Mouse (Mus musculus): ENCODE measurements around the gene Gm12169. TPM values are rescaled to one million over a fixed set of nuclear protein-coding genes. Genes with fewer than 3 reads are reported as not detected.

Gene Gm12169
- polyA plus RNA-seq, 1 experiment: not detected

GRCm38 (mm10) chr11:46530149-46530548, 6.1 kb downstream of the Gm12169 start:
- Histone ChIP-seq H3K4me1 (ENCODE audit: control insufficient read depth) (no peaks in the 10 kb centered on the region), H3K9me3 (ENCODE audit: control insufficient read depth, low read length) (no peaks in the 10 kb centered on the region), H3K27me3 (ENCODE audit: control insufficient read depth) (no peaks in the 10 kb centered on the region), H3K4me3 (replicated peaks) (no peak overlapping the region), H3K36me3 (ENCODE audit: control insufficient read depth) (no peaks in the 10 kb centered on the region)
- TF ChIP-seq GATA1 (IDR thresholded peaks at IDR 0.05; ENCODE audit: low read length) (no peak), TAL1 (IDR thresholded peaks at IDR 0.05; ENCODE audit: low read length) (no peak)

GRCm38 (mm10) chr11:46536978-46537377, 13.0 kb downstream of the Gm12169 start:
- no peaks in the 10 kb centered on the region for H3K27me3 ChIP-seq (ENCODE audit: control insufficient read depth)
- no peaks in the 10 kb centered on the region for H3K9me3 ChIP-seq (ENCODE audit: control insufficient read depth, low read length)
- no peaks in the 10 kb centered on the region for H3K4me1 ChIP-seq (ENCODE audit: control insufficient read depth)
- H3K36me3 ChIP-seq (ENCODE audit: control insufficient read depth): no peaks in the 10 kb centered on the region
- no peak for TF ChIP-seq GATA1 (IDR thresholded peaks at IDR 0.05; ENCODE audit: low read length)
- no peak for TF ChIP-seq TAL1 (IDR thresholded peaks at IDR 0.05; ENCODE audit: low read length)
- no peak overlapping the region for H3K4me3 ChIP-seq (replicated peaks)

GRCm38 (mm10) chr11:46543530-46543929, 19.5 kb downstream of the Gm12169 start:
- no peaks in the 10 kb centered on the region for H3K36me3 ChIP-seq (ENCODE audit: control insufficient read depth)
- no peaks in the 10 kb centered on the region for H3K27me3 ChIP-seq (ENCODE audit: control insufficient read depth)
- H3K9me3 ChIP-seq (ENCODE audit: control insufficient read depth, low read length): no peaks in the 10 kb centered on the region
- no peak for TF ChIP-seq GATA1 (IDR thresholded peaks at IDR 0.05; ENCODE audit: low read length)
- TF ChIP-seq TAL1 (IDR thresholded peaks at IDR 0.05; ENCODE audit: low read length): no peak
- no peaks in the 10 kb centered on the region for H3K4me1 ChIP-seq (ENCODE audit: control insufficient read depth)
- H3K4me3 ChIP-seq (replicated peaks): no peak overlapping the region

- Histone ChIP-seq H3K36me3 (ENCODE audit: control insufficient read depth) (no peaks in the 10 kb centered on the region), H3K9me3 (ENCODE audit: control insufficient read depth, low read length) (no peaks in the 10 kb centered on the region), H3K27me3 (ENCODE audit: control insufficient read depth) (no peaks in the 10 kb centered on the region), H3K4me1 (ENCODE audit: control insufficient read depth) (no peaks in the 10 kb centered on the region), H3K4me3 (replicated peaks) (no peak overlapping the region)
- TF ChIP-seq TAL1 (IDR thresholded peaks at IDR 0.05; ENCODE audit: low read length): no peak
- no peak for TF ChIP-seq GATA1 (IDR thresholded peaks at IDR 0.05; ENCODE audit: low read length)
Observed at GRCm38 (mm10) chr11:46549721-46550120, 25.7 kb downstream of the Gm12169 start.

GRCm38 (mm10) chr11:46552741-46553140, 28.7 kb downstream of the Gm12169 start:
- H3K27me3 ChIP-seq (ENCODE audit: control insufficient read depth): no peaks in the 10 kb centered on the region
- TF ChIP-seq GATA1 (IDR thresholded peaks at IDR 0.05; ENCODE audit: low read length) (no peak), TAL1 (IDR thresholded peaks at IDR 0.05; ENCODE audit: low read length) (no peak)
- H3K4me1 ChIP-seq (ENCODE audit: control insufficient read depth): no peaks in the 10 kb centered on the region
- no peak overlapping the region for H3K4me3 ChIP-seq (replicated peaks)
- H3K9me3 ChIP-seq (ENCODE audit: control insufficient read depth, low read length): no peaks in the 10 kb centered on the region
- no peaks in the 10 kb centered on the region for H3K36me3 ChIP-seq (ENCODE audit: control insufficient read depth)

GRCm38 (mm10) chr11:46561096-46561495, 37.1 kb downstream of the Gm12169 start:
- Histone ChIP-seq H3K36me3 (ENCODE audit: control insufficient read depth) (no peaks in the 10 kb centered on the region), H3K9me3 (ENCODE audit: control insufficient read depth, low read length) (no peaks in the 10 kb centered on the region), H3K4me3 (replicated peaks) (no peak overlapping the region), H3K4me1 (ENCODE audit: control insufficient read depth) (no peaks in the 10 kb centered on the region), H3K27me3 (ENCODE audit: control insufficient read depth) (no peaks in the 10 kb centered on the region)
- no peak for TF ChIP-seq GATA1 (IDR thresholded peaks at IDR 0.05; ENCODE audit: low read length)
- no peak for TF ChIP-seq TAL1 (IDR thresholded peaks at IDR 0.05; ENCODE audit: low read length)

- no peaks in the 10 kb centered on the region for H3K27me3 ChIP-seq (ENCODE audit: control insufficient read depth)
- no peak for TF ChIP-seq TAL1 (IDR thresholded peaks at IDR 0.05; ENCODE audit: low read length)
- H3K4me1 ChIP-seq (ENCODE audit: control insufficient read depth): no peaks in the 10 kb centered on the region
- H3K4me3 ChIP-seq (replicated peaks): no peak overlapping the region
- H3K36me3 ChIP-seq (ENCODE audit: control insufficient read depth): no peaks in the 10 kb centered on the region
- H3K9me3 ChIP-seq (ENCODE audit: control insufficient read depth, low read length): no peaks in the 10 kb centered on the region
Observed at GRCm38 (mm10) chr11:46564671-46565070, 40.7 kb downstream of the Gm12169 start.

GRCm38 (mm10) chr11:46565967-46566366, 42.0 kb downstream of the Gm12169 start:
- Histone ChIP-seq H3K9me3 (ENCODE audit: control insufficient read depth, low read length) (no peaks in the 10 kb centered on the region), H3K36me3 (ENCODE audit: control insufficient read depth) (no peaks in the 10 kb centered on the region), H3K4me3 (replicated peaks) (no peak overlapping the region), H3K4me1 (ENCODE audit: control insufficient read depth) (no peaks in the 10 kb centered on the region), H3K27me3 (ENCODE audit: control insufficient read depth) (no peaks in the 10 kb centered on the region)
- no peak for TF ChIP-seq TAL1 (IDR thresholded peaks at IDR 0.05; ENCODE audit: low read length)
- no peak for TF ChIP-seq GATA1 (IDR thresholded peaks at IDR 0.05; ENCODE audit: low read length)

- Histone ChIP-seq H3K36me3 (ENCODE audit: control insufficient read depth) (no peaks in the 10 kb centered on the region), H3K9me3 (ENCODE audit: control insufficient read depth, low read length) (no peaks in the 10 kb centered on the region), H3K27me3 (ENCODE audit: control insufficient read depth) (no peaks in the 10 kb centered on the region), H3K4me1 (ENCODE audit: control insufficient read depth) (no peaks in the 10 kb centered on the region), H3K4me3 (replicated peaks) (no peak overlapping the region)
- TF ChIP-seq GATA1 (IDR thresholded peaks at IDR 0.05; ENCODE audit: low read length) (no peak), TAL1 (IDR thresholded peaks at IDR 0.05; ENCODE audit: low read length) (no peak)
Observed at GRCm38 (mm10) chr11:46569107-46569506, 45.1 kb downstream of the Gm12169 start.

GRCm38 (mm10) chr11:46571327-46571726, 47.3 kb downstream of the Gm12169 start, which contains the start of gene BC053393:
BC053393 (plus strand) TSS chr11:46571536.
- Histone ChIP-seq H3K9me3 (ENCODE audit: control insufficient read depth, low read length) (no peaks in the 10 kb centered on the region), H3K4me3 (replicated peaks) (no peak within 1 kb of the TSS), H3K27me3 (ENCODE audit: control insufficient read depth) (no peaks in the 10 kb centered on the region), H3K36me3 (ENCODE audit: control insufficient read depth) (no peaks in the 10 kb centered on the region), H3K4me1 (ENCODE audit: control insufficient read depth) (no peaks in the 10 kb centered on the region)
- TF ChIP-seq GATA1 (IDR thresholded peaks at IDR 0.05; ENCODE audit: low read length) (no peak), TAL1 (IDR thresholded peaks at IDR 0.05; ENCODE audit: low read length) (no peak)
